Mouse (Mus musculus) WW6 (cell line): ENCODE measurements around the gene Zc3hav1.
"Not testable (repeated sequence)": the region's sequence is repeated elsewhere in the genome, so short reads cannot be mapped to it uniquely, and the experiment has no call there.

Source experiments
- DNase-seq: peaks from one replicate; pipeline ENCODE4 v3.0.0-alpha.2; 2013; ENCODE audit warnings: low read depth, low spot score

Gene Zc3hav1

GRCm38 (mm10) chr6:38353811-38354722, at the start of gene Zc3hav1:
TSS of gene Zc3hav1 (minus strand) at chr6:38354603.
- DNase-seq = peak; percentile 47

GRCm38 (mm10) chr6:38389671-38390070, 35.3 kb upstream of the Zc3hav1 start:
- no peak for DNase-seq

GRCm38 (mm10) chr6:38381129-38381771, 26.8 kb upstream of the Zc3hav1 start, which contains the start of gene Ttc26:
TSS of gene Ttc26 (plus strand) at chr6:38381469.
- peak; percentile 77 for DNase-seq

- no peak for DNase-seq
These were observed 26.3 kb upstream of the Zc3hav1 start for GRCm38 (mm10) chr6:38380764-38381128.

GRCm38 (mm10) chr6:38374271-38374670, 19.9 kb upstream of the Zc3hav1 start:
- no peak for DNase-seq

- no peak for DNase-seq
These were observed 15.5 kb upstream of the Zc3hav1 start for GRCm38 (mm10) chr6:38369945-38370344.

- no peak for DNase-seq
These were observed 9.7 kb upstream of the Zc3hav1 start for GRCm38 (mm10) chr6:38364121-38364520.

GRCm38 (mm10) chr6:38363370-38363769, 9.0 kb upstream of the Zc3hav1 start:
- no peak for DNase-seq

- no peak for DNase-seq
These were observed 7.5 kb upstream of the Zc3hav1 start for GRCm38 (mm10) chr6:38361937-38362336.

GRCm38 (mm10) chr6:38361065-38361464, 6.7 kb upstream of the Zc3hav1 start:
- no peak for DNase-seq

GRCm38 (mm10) chr6:38359736-38360499, 5.5 kb upstream of the Zc3hav1 start:
- DNase-seq = no peak

- not testable (repeated sequence) for DNase-seq
These were observed 4.8 kb upstream of the Zc3hav1 start for GRCm38 (mm10) chr6:38359044-38359735.

- no peak for DNase-seq
These were observed 4.0 kb upstream of the Zc3hav1 start for GRCm38 (mm10) chr6:38358253-38359027.

GRCm38 (mm10) chr6:38357603-38358252, 3.3 kb upstream of the Zc3hav1 start:
- DNase-seq = no peak

- not testable (repeated sequence) for DNase-seq
These were observed 2.4 kb upstream of the Zc3hav1 start for GRCm38 (mm10) chr6:38356661-38357433.

- DNase-seq = no peak
These were observed 1.5 kb upstream of the Zc3hav1 start for GRCm38 (mm10) chr6:38355862-38356261.

- DNase-seq = no peak
These were observed 986 bp upstream of the Zc3hav1 start for GRCm38 (mm10) chr6:38355354-38355823.

- no peak for DNase-seq
These were observed 435 bp upstream of the Zc3hav1 start for GRCm38 (mm10) chr6:38354723-38355353.

GRCm38 (mm10) chr6:38353181-38353580, 1.2 kb downstream of the Zc3hav1 start:
- no peak for DNase-seq
